Mouse (Mus musculus) brain, adult 2 months (tissue): Measurements from ENCODE around the gene Tmem218.

Source experiments
- DNase-seq: peaks from one replicate; pipeline ENCODE4 v3.0.0; 2011; ENCODE audit warnings: low read depth, low spot score

Tmem218 gene

DNA sequence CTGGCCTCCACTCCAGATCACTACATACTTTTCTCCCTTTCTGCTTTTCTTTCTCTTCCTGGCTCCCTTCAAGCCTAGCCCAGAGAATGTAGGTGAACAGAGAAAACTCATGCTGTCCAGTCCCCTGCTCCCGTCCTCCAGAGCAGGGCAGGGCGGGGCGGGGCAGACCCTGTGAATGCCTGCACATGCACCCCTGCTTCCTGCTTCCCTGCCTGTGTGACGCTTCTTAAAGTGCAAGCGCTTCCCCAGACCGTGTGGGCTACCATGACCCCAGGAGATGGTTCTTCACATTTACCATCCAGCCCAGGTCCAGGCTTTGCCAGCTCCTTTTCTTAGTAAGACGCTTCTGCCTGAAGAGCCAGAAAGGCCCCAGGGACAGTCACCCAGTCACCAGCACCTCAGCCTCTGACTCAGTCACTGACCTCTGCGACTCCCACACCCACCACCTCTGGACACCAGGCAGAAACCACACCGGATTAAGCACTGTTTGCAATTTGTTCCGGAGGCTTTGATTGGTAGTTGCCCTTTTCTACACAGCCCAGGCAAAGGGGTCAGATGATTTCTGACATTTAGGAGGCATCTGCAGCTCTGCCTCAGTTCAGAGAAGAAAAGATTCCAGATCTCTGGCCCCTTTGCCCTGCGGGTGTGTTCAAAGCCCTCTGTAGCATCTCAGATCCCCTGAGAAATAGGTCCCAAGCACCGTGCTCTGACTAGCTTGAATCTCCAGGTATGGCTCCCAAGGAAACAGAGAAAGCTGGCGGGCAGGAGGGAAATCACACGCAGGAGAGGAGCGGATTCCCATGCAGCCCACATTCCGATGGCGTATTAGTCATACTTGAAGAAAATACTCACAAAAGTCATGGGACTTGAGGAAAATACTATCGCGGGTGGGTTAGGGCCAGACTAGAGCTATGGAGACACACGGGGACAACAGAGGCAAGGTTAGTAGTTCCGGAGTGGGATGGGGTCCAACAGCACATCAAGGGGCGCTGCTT, 24.5 kb downstream of the Tmem218 start:
- DNase-seq: peak; percentile 50

- DNase-seq: peak; percentile 58
Measured at GRCm38 (mm10) chr9:37235951-37236737, 28.1 kb downstream of the Tmem218 start.

DNA sequence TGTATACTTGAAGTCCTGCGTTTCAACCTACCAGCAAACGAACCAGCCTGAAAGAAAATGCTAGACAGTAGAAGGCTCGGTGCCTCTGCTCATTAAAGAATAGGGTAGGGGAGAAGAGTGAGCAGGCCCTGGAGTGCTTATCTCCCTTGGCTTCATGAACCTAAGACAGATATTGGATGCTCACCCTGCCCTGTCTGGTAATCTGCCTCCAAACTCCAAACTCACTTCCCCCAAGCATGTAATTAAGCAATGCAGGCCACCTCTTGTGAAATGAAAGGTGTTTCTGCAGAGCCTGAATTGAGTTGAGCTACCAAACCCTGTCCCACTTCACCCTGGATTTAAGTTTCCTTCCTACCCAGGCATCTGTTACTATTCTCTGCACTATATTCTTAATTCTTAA, 34.7 kb downstream of the Tmem218 start:
- no peak for DNase-seq

GRCm38 (mm10) chr9:37244600-37244999, 36.6 kb downstream of the Tmem218 start:
- no peak for DNase-seq

DNA sequence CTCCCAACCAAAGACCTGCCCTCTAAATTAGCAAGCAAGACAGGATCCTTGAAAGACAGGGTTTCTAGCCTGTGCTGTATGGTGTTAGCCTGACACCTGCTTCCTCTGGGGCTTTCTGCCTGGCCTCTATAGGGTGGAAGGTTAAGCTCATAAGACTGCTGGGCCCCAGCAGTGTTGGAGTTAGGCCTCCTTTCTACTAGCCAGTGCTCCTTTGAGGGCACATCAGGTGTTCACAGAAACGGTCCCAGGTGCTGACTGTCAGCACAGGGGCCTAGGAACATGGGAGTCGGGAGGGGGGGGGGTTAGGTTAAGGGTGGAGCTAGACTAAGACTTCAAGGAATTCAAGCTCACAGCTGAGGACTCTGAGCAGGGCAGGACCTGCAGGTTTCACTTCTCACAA, 37.4 kb downstream of the Tmem218 start:
- DNase-seq: no peak

GRCm38 (mm10) chr9:37245810-37246209, 37.8 kb downstream of the Tmem218 start:
- DNase-seq: no peak

- peak; percentile 63 for DNase-seq
Measured at GRCm38 (mm10) chr9:37247429-37247828, 39.4 kb downstream of the Tmem218 start.

GRCm38 (mm10) chr9:37248381-37248906, 40.4 kb downstream of the Tmem218 start:
- DNase-seq: peak; percentile 66

DNA sequence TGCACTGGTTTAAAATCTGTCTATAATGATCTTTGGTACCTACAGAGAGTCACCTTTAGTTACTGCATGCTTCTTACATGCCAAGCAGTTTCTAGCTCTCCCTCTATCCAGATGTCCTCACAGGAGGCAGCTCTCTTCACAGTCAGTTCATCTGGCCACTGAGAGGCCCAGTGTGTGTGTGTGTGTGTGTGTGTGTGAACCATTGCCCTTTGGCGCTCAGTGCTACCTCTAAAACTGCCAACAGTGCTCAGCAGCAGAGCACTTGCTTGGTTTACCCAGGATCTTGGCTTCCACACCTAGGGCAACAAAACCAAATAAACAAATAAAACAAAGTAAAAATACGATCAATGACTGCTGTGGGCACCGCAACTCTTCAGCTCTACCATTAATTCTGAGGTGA, 42.0 kb downstream of the Tmem218 start:
- no peak for DNase-seq

- DNase-seq: no peak
Measured at GRCm38 (mm10) chr9:37250631-37251030, 42.6 kb downstream of the Tmem218 start.

DNA sequence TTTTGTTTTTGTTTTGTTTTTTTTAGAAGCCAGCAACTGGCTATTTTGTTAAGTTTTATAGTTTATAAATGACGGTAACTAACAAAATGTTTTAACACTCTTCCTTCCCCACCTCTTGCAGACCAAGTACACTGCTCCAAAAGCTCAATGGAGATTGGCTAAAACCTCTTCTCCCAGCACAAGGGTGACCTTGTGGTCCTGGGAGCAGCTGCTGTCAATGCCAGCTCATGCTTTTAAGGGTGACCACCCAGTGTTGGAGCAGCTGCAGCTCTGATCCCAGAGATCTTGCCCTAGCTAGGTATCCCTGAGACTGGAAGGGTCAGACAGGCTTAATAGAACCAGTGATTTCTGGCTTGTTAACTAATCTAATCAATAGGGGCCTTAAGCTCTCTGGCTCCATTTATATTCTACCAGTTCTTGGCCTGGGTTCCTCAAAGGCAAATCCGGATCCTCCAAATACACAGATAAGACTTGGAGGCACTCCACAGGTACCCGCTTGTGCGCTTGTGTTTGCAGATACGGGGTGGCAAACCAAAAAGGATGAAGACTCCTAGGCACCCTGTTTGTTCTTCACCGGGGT, 46.6 kb downstream of the Tmem218 start:
- DNase-seq: no peak

GRCm38 (mm10) chr9:37255149-37255888, 47.3 kb downstream of the Tmem218 start, which contains the start of gene Slc37a2:
Gene Slc37a2, minus strand, starts transcription at chr9:37255738.
- peak; percentile 88 for DNase-seq

DNA sequence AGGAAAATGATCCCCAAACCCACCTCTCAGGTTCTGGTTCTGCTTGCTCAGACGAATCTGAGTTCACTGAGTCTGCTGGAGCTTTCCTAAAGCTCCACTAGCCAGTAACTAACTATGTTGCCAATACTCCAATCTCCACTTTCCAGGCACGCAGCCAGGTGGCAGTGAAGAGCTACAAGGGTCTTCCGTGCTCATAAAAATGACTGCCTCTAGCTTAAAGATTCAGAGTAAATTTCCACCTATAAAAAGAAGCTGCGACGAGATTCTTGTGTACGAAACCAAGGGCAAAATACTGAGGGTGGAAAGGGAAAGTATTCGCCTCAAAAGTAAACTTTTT, 47.8 kb downstream of the Tmem218 start:
- peak; percentile 81 for DNase-seq

GRCm38 (mm10) chr9:37266622-37267021, 58.6 kb downstream of the Tmem218 start:
- no peak for DNase-seq
